Mouse (Mus musculus): ENCODE measurements at regions not wholly inside any gene's neighbourhood (a gene's known extent, or its start where the extent isn't known, plus 50 kb on each side); places are given as distances from the start of the nearest gene placed in this dataset.

DNA sequence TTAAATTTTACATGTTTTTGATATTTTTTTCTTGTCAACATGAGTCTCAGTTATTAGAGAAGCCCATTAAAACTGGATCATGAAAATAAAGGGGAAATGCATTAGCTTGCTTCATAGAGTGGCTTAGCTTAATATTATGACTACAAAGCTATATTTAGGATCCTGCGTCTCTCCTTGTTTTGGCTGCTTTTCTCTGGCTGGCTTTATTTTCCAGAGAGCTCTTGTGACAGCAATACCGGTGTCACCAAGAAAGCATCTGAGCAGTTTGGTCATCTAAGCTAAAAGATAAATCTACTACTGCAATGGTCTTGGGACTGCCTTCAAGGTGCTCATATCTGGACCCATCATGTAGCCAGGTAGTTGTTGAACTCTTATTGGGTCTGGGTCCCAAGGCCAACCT, 293.5 kb upstream of the Gm12728 start:
- Histone ChIP-seq H3K27ac (ENCODE audit: control insufficient read depth, insufficient read depth, low read depth, low read length) (no peak overlapping the region), H3K36me3 (ENCODE audit: control insufficient read depth, insufficient read depth, low read length) (no peaks in the 10 kb centered on the region), H3K27me3 (ENCODE audit: control insufficient read depth, insufficient read depth, low read length) (no peaks in the 10 kb centered on the region), H3K4me1 (ENCODE audit: control insufficient read depth, insufficient read depth, low read length) (no peaks in the 10 kb centered on the region), H3K4me3 (ENCODE audit: control insufficient read depth, low read depth, low read length) (no peak overlapping the region)
- TF ChIP-seq POLR2A (IDR thresholded peaks at IDR 0.05; ENCODE audit: control insufficient read depth, low read depth, low read length): no peak
- TF ChIP-seq CTCF (IDR thresholded peaks at IDR 0.05; ENCODE audit: control insufficient read depth, insufficient read depth, insufficient replicate concordance, low read depth, low read length): no peak

DNA sequence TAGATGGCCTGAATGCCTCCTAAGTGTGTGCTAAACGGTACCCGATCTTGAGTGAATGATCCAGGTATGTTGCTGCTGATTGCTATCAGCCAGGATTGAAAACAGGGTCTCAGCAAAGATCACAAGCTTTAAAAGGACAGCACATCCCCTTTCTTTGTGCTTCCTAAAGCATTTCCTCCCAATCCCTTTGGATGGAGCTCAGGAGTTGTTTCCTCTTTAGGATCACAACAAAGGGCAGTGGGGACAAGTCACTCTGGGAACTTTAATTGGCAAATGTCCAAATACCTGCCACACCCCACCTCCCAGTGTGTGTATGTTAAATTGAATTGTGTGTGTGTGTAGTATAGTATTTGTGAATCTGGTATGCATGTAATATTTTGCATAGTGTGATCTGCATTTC, 283.5 kb upstream of the Gm12728 start:
- Histone ChIP-seq H3K4me3 (ENCODE audit: control insufficient read depth, low read depth, low read length) (no peak overlapping the region), H3K4me1 (ENCODE audit: control insufficient read depth, insufficient read depth, low read length) (no peaks in the 10 kb centered on the region), H3K27ac (ENCODE audit: control insufficient read depth, insufficient read depth, low read depth, low read length) (no peak overlapping the region), H3K36me3 (ENCODE audit: control insufficient read depth, insufficient read depth, low read length) (no peaks in the 10 kb centered on the region), H3K27me3 (ENCODE audit: control insufficient read depth, insufficient read depth, low read length) (no peaks in the 10 kb centered on the region)
- no peak for TF ChIP-seq POLR2A (IDR thresholded peaks at IDR 0.05; ENCODE audit: control insufficient read depth, low read depth, low read length)
- TF ChIP-seq CTCF (IDR thresholded peaks at IDR 0.05; ENCODE audit: control insufficient read depth, insufficient read depth, insufficient replicate concordance, low read depth, low read length): no peak

- no peaks in the 10 kb centered on the region for H3K36me3 ChIP-seq (ENCODE audit: control insufficient read depth, insufficient read depth, low read length)
- no peaks in the 10 kb centered on the region for H3K4me1 ChIP-seq (ENCODE audit: control insufficient read depth, insufficient read depth, low read length)
- no peak for TF ChIP-seq CTCF (IDR thresholded peaks at IDR 0.05; ENCODE audit: control insufficient read depth, insufficient read depth, insufficient replicate concordance, low read depth, low read length)
- no peak for TF ChIP-seq POLR2A (IDR thresholded peaks at IDR 0.05; ENCODE audit: control insufficient read depth, low read depth, low read length)
- H3K27me3 ChIP-seq (ENCODE audit: control insufficient read depth, insufficient read depth, low read length): no peaks in the 10 kb centered on the region
- H3K4me3 ChIP-seq (ENCODE audit: control insufficient read depth, low read depth, low read length): no peak overlapping the region
- no peak overlapping the region for H3K27ac ChIP-seq (ENCODE audit: control insufficient read depth, insufficient read depth, low read depth, low read length)
Observed at GRCm38 (mm10) chr4:105507221-105507620, 282.4 kb upstream of the Gm12728 start.

GRCm38 (mm10) chr4:105509091-105509490, 280.6 kb upstream of the Gm12728 start:
- H3K4me1 ChIP-seq (ENCODE audit: control insufficient read depth, insufficient read depth, low read length): no peaks in the 10 kb centered on the region
- H3K4me3 ChIP-seq (ENCODE audit: control insufficient read depth, low read depth, low read length): no peak overlapping the region
- no peak overlapping the region for H3K27ac ChIP-seq (ENCODE audit: control insufficient read depth, insufficient read depth, low read depth, low read length)
- H3K36me3 ChIP-seq (ENCODE audit: control insufficient read depth, insufficient read depth, low read length): no peaks in the 10 kb centered on the region
- H3K27me3 ChIP-seq (ENCODE audit: control insufficient read depth, insufficient read depth, low read length): no peaks in the 10 kb centered on the region
- TF ChIP-seq CTCF (IDR thresholded peaks at IDR 0.05; ENCODE audit: control insufficient read depth, insufficient read depth, insufficient replicate concordance, low read depth, low read length): no peak
- TF ChIP-seq POLR2A (IDR thresholded peaks at IDR 0.05; ENCODE audit: control insufficient read depth, low read depth, low read length): no peak

- no peak overlapping the region for H3K4me3 ChIP-seq (ENCODE audit: control insufficient read depth, low read depth, low read length)
- H3K4me1 ChIP-seq (ENCODE audit: control insufficient read depth, insufficient read depth, low read length): no peaks in the 10 kb centered on the region
- no peak for TF ChIP-seq POLR2A (IDR thresholded peaks at IDR 0.05; ENCODE audit: control insufficient read depth, low read depth, low read length)
- no peak for TF ChIP-seq CTCF (IDR thresholded peaks at IDR 0.05; ENCODE audit: control insufficient read depth, insufficient read depth, insufficient replicate concordance, low read depth, low read length)
- H3K27me3 ChIP-seq (ENCODE audit: control insufficient read depth, insufficient read depth, low read length): no peaks in the 10 kb centered on the region
- no peak overlapping the region for H3K27ac ChIP-seq (ENCODE audit: control insufficient read depth, insufficient read depth, low read depth, low read length)
- no peaks in the 10 kb centered on the region for H3K36me3 ChIP-seq (ENCODE audit: control insufficient read depth, insufficient read depth, low read length)
Observed at GRCm38 (mm10) chr4:105510406-105510805, 279.3 kb upstream of the Gm12728 start.

GRCm38 (mm10) chr4:105525135-105525534, 264.5 kb upstream of the Gm12728 start:
- Histone ChIP-seq H3K36me3 (ENCODE audit: control insufficient read depth, insufficient read depth, low read length) (no peaks in the 10 kb centered on the region), H3K27ac (ENCODE audit: control insufficient read depth, insufficient read depth, low read depth, low read length) (no peak overlapping the region)
- no peak for TF ChIP-seq CTCF (IDR thresholded peaks at IDR 0.05; ENCODE audit: control insufficient read depth, insufficient read depth, insufficient replicate concordance, low read depth, low read length)
- TF ChIP-seq POLR2A (IDR thresholded peaks at IDR 0.05; ENCODE audit: control insufficient read depth, low read depth, low read length): no peak

GRCm38 (mm10) chr4:105526755-105527154, 262.9 kb upstream of the Gm12728 start:
- no peak overlapping the region for H3K27ac ChIP-seq (ENCODE audit: control insufficient read depth, insufficient read depth, low read depth, low read length)
- H3K4me3 ChIP-seq (ENCODE audit: control insufficient read depth, low read depth, low read length): no peak overlapping the region
- TF ChIP-seq CTCF (IDR thresholded peaks at IDR 0.05; ENCODE audit: control insufficient read depth, insufficient read depth, insufficient replicate concordance, low read depth, low read length): no peak
- TF ChIP-seq POLR2A (IDR thresholded peaks at IDR 0.05; ENCODE audit: control insufficient read depth, low read depth, low read length): no peak
- H3K36me3 ChIP-seq (ENCODE audit: control insufficient read depth, insufficient read depth, low read length): no peaks in the 10 kb centered on the region
- no peaks in the 10 kb centered on the region for H3K4me1 ChIP-seq (ENCODE audit: control insufficient read depth, insufficient read depth, low read length)
- no peaks in the 10 kb centered on the region for H3K27me3 ChIP-seq (ENCODE audit: control insufficient read depth, insufficient read depth, low read length)

More at GRCm38 (mm10) chr4:105525135-105525534, 264.5 kb upstream of the Gm12728 start:
- no peak overlapping the region for H3K4me3 ChIP-seq (ENCODE audit: control insufficient read depth, low read depth, low read length)
- H3K27me3 ChIP-seq (ENCODE audit: control insufficient read depth, insufficient read depth, low read length): no peaks in the 10 kb centered on the region
- H3K4me1 ChIP-seq (ENCODE audit: control insufficient read depth, insufficient read depth, low read length): no peaks in the 10 kb centered on the region

DNA sequence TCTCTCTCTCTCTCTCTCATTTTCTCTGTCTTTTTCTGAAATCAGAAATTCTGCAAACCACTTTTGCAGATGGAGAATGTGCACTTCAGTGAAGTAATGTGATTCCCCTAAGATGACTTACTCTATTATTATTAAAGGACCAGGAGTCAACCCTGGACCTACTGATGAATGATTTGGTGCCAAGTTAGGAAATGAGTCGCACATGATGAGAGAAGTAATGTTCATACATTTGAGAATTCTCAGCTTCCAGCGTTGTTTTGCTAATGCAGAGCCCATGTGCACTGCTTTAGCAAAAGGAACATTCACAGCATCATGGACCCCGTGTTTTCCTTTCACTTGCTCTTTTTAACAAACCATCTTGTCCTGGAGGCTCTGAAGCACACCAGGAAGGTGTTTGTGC, 262.4 kb upstream of the Gm12728 start:
- H3K4me1 ChIP-seq (ENCODE audit: control insufficient read depth, insufficient read depth, low read length): no peaks in the 10 kb centered on the region
- H3K27ac ChIP-seq (ENCODE audit: control insufficient read depth, insufficient read depth, low read depth, low read length): no peak overlapping the region
- no peaks in the 10 kb centered on the region for H3K36me3 ChIP-seq (ENCODE audit: control insufficient read depth, insufficient read depth, low read length)
- TF ChIP-seq CTCF (IDR thresholded peaks at IDR 0.05; ENCODE audit: control insufficient read depth, insufficient read depth, insufficient replicate concordance, low read depth, low read length): no peak
- TF ChIP-seq POLR2A (IDR thresholded peaks at IDR 0.05; ENCODE audit: control insufficient read depth, low read depth, low read length): no peak
- H3K4me3 ChIP-seq (ENCODE audit: control insufficient read depth, low read depth, low read length): no peak overlapping the region
- no peaks in the 10 kb centered on the region for H3K27me3 ChIP-seq (ENCODE audit: control insufficient read depth, insufficient read depth, low read length)

All from testis, adult 2 months (tissue).